In genomic region chr16:89695833-89696232, GRCm38 (mm10) we compare ENCODE assay signal across 9 mouse cellular contexts.
A peak's percentile ranks its signal among the peaks of the same experiment; 100 is the strongest.
DNase-seq lines count a peak whose midpoint lies in the region.
"Had no signal": no experiment of that assay in that cellular context is flagged by ENCODE, and none has a peak within 500 bp of the region (broad histone marks: within the 10 kb centered on the region; RNA-seq: fewer than 3 reads in every experiment).

No protein-coding gene starts in this region.

- peak; percentile 19 to 28 for DNase-seq in heart, adult 18-20 months
- no peak for DNase-seq in heart, postnatal 25 days (ENCODE audit: low spot score)
- peak; percentile 60 for DNase-seq in adrenal gland, adult 2 months
- peak; percentile 9 to 27 for DNase-seq in heart, postnatal 14 days
- DNase-seq in kidney, postnatal 25 days, result peak; percentile 31 to 43
- no peak for DNase-seq in cerebellum, adult 11 months
- DNase-seq in frontal cortex, postnatal 25 days (ENCODE audit: low spot score in 2 of 2), result no peak
- DNase-seq in layer of hippocampus, postnatal 14 days (ENCODE audit: low spot score in 2 of 2), result no peak
- DNase-seq: B cell, adult 2 months had no signal

- intact Hi-C loops in heart, postnatal 25 days (cut with DNase I), result no loop called here
- intact Hi-C loops in heart, postnatal 14 days (cut with DNase I), result no loop called here

Comparison
In these comparisons a context has a peak if more than half of its experiments do, and no peak if none do; other contexts are left out.
1. DNase-seq: peak in heart, adult 18-20 months (2 of 2), adrenal gland, adult 2 months (single experiment), heart, postnatal 14 days (2 of 2) and kidney, postnatal 25 days (2 of 2); none in heart, postnatal 25 days (single experiment), cerebellum, adult 11 months (single experiment), frontal cortex, postnatal 25 days (0 of 2) and layer of hippocampus, postnatal 14 days (0 of 2).